Mouse (Mus musculus) heart, adult 10 weeks (tissue): ENCODE measurements around the gene Resf1. TPM values are rescaled to one million over a fixed set of nuclear protein-coding genes. Genes with fewer than 3 reads are reported as not detected.

Experiments
- polyA plus RNA-seq: library from polyadenylated mRNA; stranded (reverse); fragments of 350-450 nt; fragmentation: Illumina TruSeq; extraction: RNeasy Lipid Tissue Mini Kit (QIAGEN cat#74804); gene quantifications from one replicate; pipeline ENCODE4 v1.2.3, GENCODE M21; 2014; ENCODE audit warnings: low read depth, low replicate concordance

Gene Resf1
- 13.5 TPM for polyA plus RNA-seq

DNA sequence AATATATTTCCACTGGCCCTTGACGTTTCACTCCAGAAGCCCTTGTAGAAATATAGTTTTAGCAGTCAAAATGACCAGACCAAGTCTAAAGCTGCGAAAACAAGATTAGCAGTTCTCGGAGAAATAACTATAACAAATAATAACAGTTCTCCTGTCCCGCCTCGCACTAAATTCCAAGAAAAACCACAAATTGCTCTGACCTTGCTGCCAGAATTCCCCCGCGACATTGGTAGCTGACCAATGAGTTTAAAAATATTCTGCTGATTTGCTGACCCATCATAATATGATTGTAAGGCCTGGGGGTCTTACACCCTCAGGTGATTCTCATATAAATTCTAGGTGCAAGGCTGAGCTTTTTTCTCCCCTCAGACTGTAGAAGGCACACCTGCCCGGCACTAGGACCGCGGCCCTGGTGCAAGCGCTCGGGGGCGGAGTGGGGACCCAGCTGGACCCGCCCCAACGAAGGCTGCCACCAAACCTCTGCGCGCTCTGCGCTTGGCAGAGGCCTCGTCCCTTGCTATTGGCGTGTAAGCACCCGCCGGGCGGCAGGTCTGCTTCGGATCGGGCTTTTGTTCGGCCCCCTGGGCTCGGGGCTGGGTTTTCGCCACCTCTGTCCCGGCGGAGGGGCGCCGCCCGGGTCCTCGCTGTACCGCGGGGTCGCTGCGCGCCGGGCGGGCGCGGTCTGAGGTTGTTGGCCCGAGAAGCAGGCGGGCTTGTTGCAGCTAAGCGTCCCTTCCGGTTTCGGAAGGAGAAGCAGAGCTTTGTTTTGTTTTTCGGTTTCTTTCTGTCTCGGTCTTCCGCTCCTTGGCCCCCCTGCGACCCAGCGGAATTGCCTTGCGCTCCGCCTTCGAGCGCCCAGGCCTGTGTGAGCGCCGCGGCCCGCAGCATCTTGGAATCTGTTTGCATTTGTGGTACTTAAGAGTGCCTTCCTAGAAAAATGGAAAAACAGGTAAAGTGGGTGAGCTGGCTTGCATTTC is at the start of gene Resf1:
Gene Resf1, plus strand, starts transcription at position 459 of the 977 bp plus-strand sequence.

Other genes starting within 250 kb of the Resf1 start
- 6.5 TPM for gene Dennd5b, start 207.7 kb upstream of the Resf1 start, polyA plus RNA-seq
- not detected for gene Gm10203, start 179.2 kb upstream of the Resf1 start, polyA plus RNA-seq
- 48.1 TPM for gene Etfbkmt, start 169.6 kb upstream of the Resf1 start, polyA plus RNA-seq
- 12.0 TPM for gene Amn1, start 120.7 kb upstream of the Resf1 start, polyA plus RNA-seq
- gene Bicd1, start 99.5 kb downstream of the Resf1 start, polyA plus RNA-seq: 2.5 TPM